Mouse (Mus musculus) neural tube, embryonic 11.5 days (tissue): ENCODE results near the gene Klhl23. TPM values are rescaled to one million over a fixed set of nuclear protein-coding genes. Genes with fewer than 3 reads are reported as not detected.

Experiments used
- ATAC-seq: fragments of 200-750 bp; cut with Nextera tagmentation; 2 replicates; pipeline ENCODE4 v1.8.0; 2017; ENCODE audit warnings: moderate number of reproducible peaks, mild to moderate bottlenecking, moderate TSS enrichment, moderate library complexity; ENCODE audit not compliant: insufficient read depth, low FRiP score, low TSS enrichment
- DNase-seq: peaks from one replicate; pipeline ENCODE4 v3.0.0-alpha.2; 2015; ENCODE audit warnings: low spot score
- H3K27ac ChIP-seq: fragments of 300-500 bp; sonication (generic); 2 replicates; pipeline ENCODE4 v1.5.1; 2014; ENCODE audit warnings: low read depth, mild to moderate bottlenecking, low read length
- H3K27me3 ChIP-seq: fragments of 300-500 bp; sonication (generic); 2 replicates; pipeline ENCODE4 v1.6.1; 2014; ENCODE audit warnings: mild to moderate bottlenecking, low read length, mixed read lengths; ENCODE audit not compliant: control insufficient read depth, insufficient read depth
- H3K36me3 ChIP-seq: fragments of 300-500 bp; sonication (generic); 2 replicates; pipeline ENCODE4 v1.6.1; 2014; ENCODE audit warnings: mild to moderate bottlenecking, low read length, moderate library complexity, mixed read lengths; ENCODE audit not compliant: control insufficient read depth, insufficient read depth
- H3K4me1 ChIP-seq: fragments of 300-500 bp; sonication (generic); 2 replicates; pipeline ENCODE4 v1.6.1; 2014; ENCODE audit warnings: low read length, mixed read lengths; ENCODE audit not compliant: control insufficient read depth, insufficient read depth
- H3K4me2 ChIP-seq: fragments of 300-500 bp; sonication (generic); 2 replicates; pipeline ENCODE4 v1.6.1; 2014; ENCODE audit warnings: low read depth, mild to moderate bottlenecking, moderate library complexity
- H3K4me3 ChIP-seq: fragments of 300-500 bp; sonication (generic); 2 replicates; pipeline ENCODE4 v1.5.1; 2014; ENCODE audit warnings: low read depth, low read length
- H3K9ac ChIP-seq: fragments of 300-500 bp; sonication (generic); 2 replicates; pipeline ENCODE4 v1.6.1; 2014; ENCODE audit warnings: mild to moderate bottlenecking, low read length
- H3K9me3 ChIP-seq: fragments of 300-500 bp; sonication (generic); 2 replicates; pipeline ENCODE4 v1.6.1; 2016; ENCODE audit warnings: low read length; ENCODE audit not compliant: control insufficient read depth
- WGBS: fragments of 180-500 bp; shearing (Covaris S2); extraction: QIAGEN DNeasy Blood & Tissue Kit; methylation state at CpG from one replicate; pipeline ENCODE4 v1.1.7; 2014; 5-methylcytosine and 5-hydroxymethylcytosine counted together
- polyA plus RNA-seq: library from polyadenylated mRNA; unstranded; fragments of >200 nt; fragmentation: Nextera tagmentation; extraction: Ambion mirVana; gene quantifications from 2 replicates; pipeline ENCODE4 v1.2.1, GENCODE M21; 2014

Klhl23 gene
- polyA plus RNA-seq, 1 experiment from 2014 or later: 35.8 TPM

DNA sequence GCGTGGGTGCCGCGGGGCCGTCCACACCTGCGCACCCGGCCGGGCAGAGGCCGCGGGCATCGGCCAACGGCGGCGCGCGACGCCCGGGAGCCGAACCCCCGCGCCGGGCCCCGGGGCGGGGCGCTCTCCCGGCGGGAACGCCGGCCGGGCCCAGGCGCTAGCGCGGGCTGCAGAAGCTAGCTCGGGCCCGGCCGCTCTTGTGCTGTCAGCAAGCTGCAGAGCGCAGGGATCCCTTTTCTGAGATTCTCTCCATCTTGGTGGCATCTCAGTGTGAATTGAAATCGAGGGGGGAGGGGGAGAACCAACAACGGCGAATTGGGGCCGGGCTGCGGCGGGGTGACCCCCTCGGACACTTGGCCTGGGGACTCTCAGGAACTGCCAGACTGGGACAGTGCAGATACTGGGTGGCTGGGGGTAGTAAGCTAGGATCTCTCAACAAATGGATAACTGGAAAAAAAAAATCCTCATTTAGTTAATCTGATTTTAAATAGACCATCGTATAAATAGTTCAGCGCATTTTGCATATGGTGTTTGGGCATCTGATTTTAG, 1.5 kb downstream of the Klhl23 start:
- 3% methylated on average over 38 of the region's 45 CpGs for WGBS
- Histone ChIP-seq H3K4me1 (no peaks in the 10 kb centered on the region; the same call in 1 of the 2 replicates), H3K27me3 (no peaks in the 10 kb centered on the region), H3K27ac (peak overlapping the region; percentile 88), H3K36me3 (peaks cover 2% of the 10 kb centered on the region; the same call in 1 of the 2 replicates), H3K9ac (peak overlapping the region; percentile 92), H3K4me2 (peak overlapping the region; percentile 87), H3K4me3 (peak overlapping the region; percentile 83), H3K9me3 (no peaks in the 10 kb centered on the region)
- peak; percentile 70 for ATAC-seq
- DNase-seq: peak; percentile 69

DNA sequence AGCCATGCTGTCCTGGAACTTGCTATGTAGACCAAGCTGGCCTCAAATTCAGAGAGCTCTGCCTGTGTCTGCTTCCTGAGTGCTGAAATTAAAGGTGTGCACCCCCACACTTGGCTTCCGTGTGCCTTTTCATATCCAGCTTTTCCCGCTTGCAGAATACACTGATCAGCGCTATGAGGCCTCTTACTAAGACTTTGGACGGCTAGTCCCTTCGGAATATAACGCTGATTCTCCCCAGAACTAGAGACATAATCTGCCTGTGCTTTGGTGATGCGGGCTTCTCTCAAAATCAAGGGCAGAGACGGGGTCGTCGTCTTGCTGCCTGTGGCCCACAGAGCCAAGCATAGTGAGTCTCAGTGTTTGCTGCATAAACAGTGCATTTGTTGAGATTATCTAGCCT, 4.2 kb downstream of the Klhl23 start:
- Histone ChIP-seq H3K4me3 (no peak overlapping the region), H3K4me1 (no peaks in the 10 kb centered on the region; the same call in 1 of the 2 replicates), H3K9ac (no peak overlapping the region), H3K27me3 (no peaks in the 10 kb centered on the region), H3K36me3 (peaks cover 2% of the 10 kb centered on the region; the same call in 1 of the 2 replicates), H3K9me3 (no peaks in the 10 kb centered on the region), H3K27ac (no peak overlapping the region), H3K4me2 (no peak overlapping the region)
- WGBS: 85% methylated on average over 10 of the region's 10 CpGs
- ATAC-seq: no peak
- no peak for DNase-seq

DNA sequence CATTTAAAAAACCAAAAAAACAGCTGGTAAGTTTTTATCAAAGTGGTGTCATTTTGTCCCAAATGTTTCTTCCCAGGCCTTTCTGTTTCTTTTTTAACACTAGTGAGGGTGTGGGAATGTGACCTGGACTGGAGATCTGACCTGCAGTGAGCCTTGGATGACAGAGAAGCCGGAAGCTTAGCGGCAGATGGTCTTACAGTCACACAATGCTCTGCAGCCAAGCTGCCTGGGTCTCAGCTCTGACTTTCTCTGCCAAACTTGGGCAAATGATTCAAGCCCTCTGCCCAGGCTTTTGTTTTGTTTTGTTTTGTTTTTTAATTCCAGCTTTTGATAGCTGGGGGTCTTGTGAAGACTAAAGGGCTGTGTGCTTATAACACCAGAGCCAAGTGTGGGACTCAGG, 4.6 kb downstream of the Klhl23 start:
- no peak overlapping the region for H3K9ac ChIP-seq

DNA sequence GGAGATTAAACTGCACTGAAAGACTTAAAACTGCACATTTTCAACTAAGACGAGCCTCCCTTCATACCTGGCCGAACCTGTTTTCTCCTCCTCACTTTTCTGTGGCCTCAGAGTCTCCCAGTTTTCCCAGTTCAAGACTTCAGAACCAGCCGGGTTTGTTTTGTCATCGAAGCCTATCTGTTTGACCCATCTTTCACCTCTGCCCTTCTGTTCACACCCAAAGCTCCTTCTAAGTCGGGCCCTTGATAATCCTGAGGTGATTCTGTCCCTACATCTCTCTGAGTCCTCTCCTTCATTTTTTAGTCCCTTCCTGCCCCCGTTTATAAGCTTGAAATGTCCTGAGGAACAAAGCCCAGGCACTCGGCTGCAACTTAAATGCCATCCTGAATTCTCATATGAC, 6.3 kb downstream of the Klhl23 start:
- ATAC-seq (no peak), DNase-seq (no peak)
- no peaks in the 10 kb centered on the region for H3K9me3 ChIP-seq
- H3K27me3 ChIP-seq: no peaks in the 10 kb centered on the region
- H3K4me3 ChIP-seq: no peak overlapping the region
- H3K9ac ChIP-seq: no peak overlapping the region
- 58% methylated on average over 7 of the region's 7 CpGs for WGBS
- H3K36me3 ChIP-seq: peaks cover 2% of the 10 kb centered on the region; the same call in 1 of the 2 replicates
- H3K4me1 ChIP-seq: no peaks in the 10 kb centered on the region; the same call in 1 of the 2 replicates
- H3K27ac ChIP-seq: no peak overlapping the region
- no peak overlapping the region for H3K4me2 ChIP-seq

More for the DNA sequence above, 4.6 kb downstream of the Klhl23 start:
- WGBS: 67% methylated on average over 2 of the region's 2 CpGs
- Histone ChIP-seq H3K9me3 (no peaks in the 10 kb centered on the region), H3K4me2 (no peak overlapping the region), H3K27ac (no peak overlapping the region), H3K4me1 (no peaks in the 10 kb centered on the region; the same call in 1 of the 2 replicates), H3K4me3 (no peak overlapping the region), H3K36me3 (peaks cover 2% of the 10 kb centered on the region; the same call in 1 of the 2 replicates), H3K27me3 (no peaks in the 10 kb centered on the region)
- DNase-seq (no peak), ATAC-seq (no peak)

DNA sequence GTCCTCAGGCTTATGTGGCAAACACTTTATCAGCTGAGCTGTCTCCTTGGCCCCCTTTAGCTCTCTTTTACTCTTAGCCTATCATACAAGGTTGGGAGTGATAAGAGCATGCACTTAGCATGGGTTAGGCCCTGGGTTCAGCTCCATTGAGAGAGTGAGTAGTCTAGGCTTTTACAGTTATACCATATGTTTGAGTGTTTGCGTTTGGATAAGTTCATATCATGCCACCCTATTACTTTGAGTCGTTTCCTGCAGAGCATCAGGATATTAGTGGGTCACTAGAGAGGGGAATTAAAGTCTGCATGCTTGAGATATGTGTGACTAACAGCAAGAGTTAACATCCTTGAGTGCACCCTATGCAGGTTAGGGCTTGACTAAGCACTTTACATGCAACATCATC, 7.9 kb downstream of the Klhl23 start:
- no peak for ATAC-seq
- no peaks in the 10 kb centered on the region; the same call in 1 of the 2 replicates for H3K4me1 ChIP-seq
- no peak overlapping the region for H3K4me3 ChIP-seq
- 89% methylated on average over 2 of the region's 2 CpGs for WGBS
- no peak overlapping the region for H3K4me2 ChIP-seq
- H3K9ac ChIP-seq: no peak overlapping the region
- peaks cover 2% of the 10 kb centered on the region; the same call in 1 of the 2 replicates for H3K36me3 ChIP-seq
- no peaks in the 10 kb centered on the region for H3K27me3 ChIP-seq
- H3K9me3 ChIP-seq: no peaks in the 10 kb centered on the region
- H3K27ac ChIP-seq: no peak overlapping the region
- no peak for DNase-seq

DNA sequence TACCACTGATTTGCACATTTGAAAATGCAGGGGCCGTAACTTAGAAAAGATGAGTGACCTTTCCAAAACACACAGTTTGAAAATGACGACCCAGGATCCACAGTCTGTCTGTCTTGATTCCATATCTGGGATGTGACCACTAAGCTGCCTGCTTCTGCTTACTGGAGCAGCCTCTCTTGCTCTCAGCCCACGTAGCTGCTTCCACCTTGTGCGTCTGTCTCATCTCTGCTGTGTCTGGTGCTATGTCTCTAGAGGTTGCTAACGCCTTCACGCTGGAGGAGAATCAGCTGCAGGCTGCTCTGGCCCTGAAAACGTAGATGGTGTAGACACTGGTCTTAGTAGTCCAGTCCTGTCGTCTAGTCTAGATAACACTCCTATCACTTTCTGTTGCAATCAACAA, 8.4 kb downstream of the Klhl23 start:
- Histone ChIP-seq H3K27me3 (no peaks in the 10 kb centered on the region), H3K36me3 (peaks cover 2% of the 10 kb centered on the region; the same call in 1 of the 2 replicates), H3K9me3 (no peaks in the 10 kb centered on the region), H3K27ac (no peak overlapping the region), H3K4me3 (no peak overlapping the region), H3K4me1 (no peaks in the 10 kb centered on the region; the same call in 1 of the 2 replicates), H3K4me2 (no peak overlapping the region), H3K9ac (no peak overlapping the region)
- ATAC-seq (no peak), DNase-seq (no peak)
- 90% methylated on average over 8 of the region's 8 CpGs for WGBS

DNA sequence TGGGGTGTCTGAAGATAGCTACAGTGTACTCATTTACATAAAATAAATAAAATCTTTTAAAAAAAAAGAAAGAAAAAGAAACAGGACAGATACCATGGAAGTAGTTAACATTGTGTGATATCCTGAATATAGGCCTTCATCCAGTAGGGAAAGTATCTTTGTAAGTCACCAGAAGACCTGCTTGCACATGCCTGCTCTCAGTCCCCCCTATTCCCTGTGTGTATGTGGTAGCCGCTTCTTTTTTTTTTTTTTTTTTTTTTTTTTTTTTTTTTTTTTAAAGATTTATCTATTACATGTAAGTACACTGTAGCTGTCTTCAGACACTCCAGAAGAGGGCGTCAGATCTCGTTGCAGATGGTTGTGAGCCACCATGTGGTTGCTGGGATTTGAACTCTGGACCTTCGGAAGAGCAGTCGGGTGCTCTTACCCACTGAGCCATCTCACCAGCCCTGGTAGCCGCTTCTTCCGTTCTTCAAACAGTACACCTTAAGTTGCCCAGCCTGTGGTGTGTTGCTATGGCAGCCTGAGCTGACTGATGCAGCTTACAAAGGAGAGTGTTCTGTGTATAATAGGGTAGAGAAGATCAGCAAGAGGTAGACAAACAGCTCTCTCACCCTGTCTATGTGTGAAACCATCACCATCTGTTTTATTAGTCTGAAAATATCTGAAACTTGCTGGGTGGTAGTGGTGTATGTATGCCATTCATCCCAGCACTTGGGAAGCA, 15.7 kb downstream of the Klhl23 start:
- no peaks in the 10 kb centered on the region for H3K4me1 ChIP-seq
- no peak overlapping the region for H3K27ac ChIP-seq
- no peaks in the 10 kb centered on the region; the same call in 1 of the 2 replicates for H3K36me3 ChIP-seq
- DNase-seq: no peak
- H3K4me3 ChIP-seq: no peak overlapping the region
- H3K27me3 ChIP-seq: no peaks in the 10 kb centered on the region
- H3K4me2 ChIP-seq: no peak overlapping the region
- H3K9ac ChIP-seq: no peak overlapping the region
- WGBS: 85% methylated on average over 6 of the region's 7 CpGs
- no peak for ATAC-seq
- H3K9me3 ChIP-seq: no peaks in the 10 kb centered on the region

DNA sequence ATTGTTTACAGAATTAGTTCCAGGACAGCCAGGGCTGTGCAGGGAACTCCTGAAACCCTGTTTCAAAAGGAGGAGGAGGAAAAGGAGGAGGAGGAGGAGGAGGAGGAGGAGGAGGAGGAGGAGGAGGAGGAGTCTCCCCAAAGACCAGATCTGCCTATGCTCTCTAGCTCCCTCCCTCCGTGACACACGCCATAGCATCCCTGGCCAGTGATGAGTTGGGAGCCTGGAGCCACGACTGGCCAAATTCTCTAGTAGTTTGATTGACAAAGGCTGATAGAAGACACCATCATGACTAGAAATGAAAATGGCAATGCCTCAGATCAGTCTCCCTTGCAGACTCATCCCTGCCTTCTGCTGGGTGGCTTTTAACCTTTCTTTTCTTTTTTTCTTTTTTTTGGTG, 16.3 kb downstream of the Klhl23 start:
- no peak for ATAC-seq

DNA sequence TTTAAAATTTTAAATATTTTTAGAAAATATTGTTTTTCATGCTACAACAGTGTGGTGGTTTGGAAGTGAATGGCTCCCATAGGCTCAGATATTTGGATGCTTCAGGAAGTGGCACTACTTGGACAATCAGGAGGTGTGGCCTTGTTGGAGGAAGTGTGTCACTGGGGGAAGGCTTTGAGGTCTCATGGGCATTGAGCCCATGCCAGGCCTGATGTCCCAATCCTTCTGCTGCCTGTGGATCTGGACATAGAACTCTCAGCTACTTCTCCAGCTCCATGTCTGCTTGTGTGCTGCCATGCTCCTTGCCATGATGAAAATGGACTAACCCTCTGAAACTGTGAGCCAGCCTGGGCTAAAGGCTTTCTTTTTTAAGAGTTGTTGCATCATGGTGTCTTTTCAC, 17.0 kb downstream of the Klhl23 start:
- H3K27me3 ChIP-seq: no peaks in the 10 kb centered on the region
- no peak overlapping the region for H3K27ac ChIP-seq
- no peak overlapping the region for H3K9ac ChIP-seq
- DNase-seq (no peak), ATAC-seq (no peak)
- no peaks in the 10 kb centered on the region for H3K4me1 ChIP-seq
- H3K9me3 ChIP-seq: no peaks in the 10 kb centered on the region
- H3K4me3 ChIP-seq: no peak overlapping the region
- H3K36me3 ChIP-seq: no peaks in the 10 kb centered on the region; the same call in 1 of the 2 replicates
- no peak overlapping the region for H3K4me2 ChIP-seq

More for the DNA sequence above, 16.3 kb downstream of the Klhl23 start:
- DNase-seq: no peak
- Histone ChIP-seq H3K4me2 (no peak overlapping the region), H3K27me3 (no peaks in the 10 kb centered on the region), H3K4me3 (no peak overlapping the region), H3K4me1 (no peaks in the 10 kb centered on the region), H3K36me3 (no peaks in the 10 kb centered on the region; the same call in 1 of the 2 replicates), H3K27ac (no peak overlapping the region), H3K9me3 (no peaks in the 10 kb centered on the region), H3K9ac (no peak overlapping the region)
- 38% methylated on average over 3 of the region's 3 CpGs for WGBS
